Mouse (Mus musculus) mouse embryonic stem cell (cell line): Measurements from ENCODE around the gene Kcnh4.

Experiments
- in situ Hi-C, 2 experiments: fragments of 300-500 bp; cut with MboI; formaldehyde crosslinking; loops; 1 replicate in 1 of 2; 3 replicates in 1 of 2; pipeline ENCODE4 v1.14.3; 2019 to 2020; ENCODE audit warnings: low sequenced_read_pairs in 2 of 2, low pct_unique_long_range_greater_than_20kb in 1 of 2, mixed read lengths in 1 of 2; ENCODE audit not compliant: unreplicated experiment in 1 of 2

Kcnh4 gene

GRCm38 (mm10) chr11:100718866-100719265 is 40.9 kb downstream of the Kcnh4 start:
- in situ Hi-C loops: no loop called here

- in situ Hi-C loops: no loop called here
These were observed 41.3 kb downstream of the Kcnh4 start for GRCm38 (mm10) chr11:100718462-100718861.

- in situ Hi-C loops: no loop called here
These were observed 43.1 kb downstream of the Kcnh4 start for GRCm38 (mm10) chr11:100716649-100717048.

- in situ Hi-C loops: no loop called here
These were observed 44.8 kb downstream of the Kcnh4 start for GRCm38 (mm10) chr11:100714948-100715347.

GRCm38 (mm10) chr11:100714534-100714915 is 45.2 kb downstream of the Kcnh4 start:
- in situ Hi-C loops: no loop called here

- in situ Hi-C loops: no loop called here
These were observed 45.8 kb downstream of the Kcnh4 start, which contains the start of gene Hspb9 for GRCm38 (mm10) chr11:100713735-100714533. Gene Hspb9, plus strand, starts transcription at chr11:100713850.

GRCm38 (mm10) chr11:100713174-100713573 is 46.6 kb downstream of the Kcnh4 start:
- in situ Hi-C loops: no loop called here

GRCm38 (mm10) chr11:100711783-100712615 is 47.7 kb downstream of the Kcnh4 start, which contains the start of gene Kat2a:
Gene Kat2a, minus strand, starts transcription at chr11:100712465.
- in situ Hi-C loops: no loop called here

GRCm38 (mm10) chr11:100710977-100711376 is 48.8 kb downstream of the Kcnh4 start:
- in situ Hi-C loops: no loop called here

- in situ Hi-C loops: no loop called here
These were observed 49.2 kb downstream of the Kcnh4 start for GRCm38 (mm10) chr11:100710528-100710927.

GRCm38 (mm10) chr11:100709201-100709810 is 50.4 kb downstream of the Kcnh4 start:
- in situ Hi-C loops: loop anchor here in 1 of 2 experiments (10.0 kb wide), 1 partner anchor 345 kb away; no protein-coding TSS in a partner anchor

- in situ Hi-C loops: loop anchor here in 1 of 2 experiments (10.0 kb wide), 1 partner anchor 340 kb away; no protein-coding TSS in a partner anchor
These were observed 54.5 kb downstream of the Kcnh4 start for GRCm38 (mm10) chr11:100705095-100705747.

- in situ Hi-C loops: loop anchor here in 1 of 2 experiments (10.0 kb wide), 1 partner anchor 339 kb away; no protein-coding TSS in a partner anchor
These were observed 55.8 kb downstream of the Kcnh4 start, which contains the start of gene Dhx58 for GRCm38 (mm10) chr11:100703851-100704531. Gene Dhx58, minus strand, starts transcription at chr11:100704271.

GRCm38 (mm10) chr11:100703366-100703765 is 56.4 kb downstream of the Kcnh4 start:
- in situ Hi-C loops: loop anchor here in 1 of 2 experiments (10.0 kb wide), 1 partner anchor 339 kb away; no protein-coding TSS in a partner anchor

GRCm38 (mm10) chr11:100702906-100703305 is 56.8 kb downstream of the Kcnh4 start:
- in situ Hi-C loops: loop anchor here in 1 of 2 experiments (10.0 kb wide), 1 partner anchor 338 kb away; no protein-coding TSS in a partner anchor

GRCm38 (mm10) chr11:100702081-100702851 is 57.5 kb downstream of the Kcnh4 start:
- in situ Hi-C loops: loop anchor here in 1 of 2 experiments (10.0 kb wide), 1 partner anchor 337 kb away; no protein-coding TSS in a partner anchor

- in situ Hi-C loops: loop anchor here in 1 of 2 experiments (10.0 kb wide), 1 partner anchor 336 kb away; no protein-coding TSS in a partner anchor
These were observed 58.4 kb downstream of the Kcnh4 start for GRCm38 (mm10) chr11:100701301-100701700.
